Mouse (Mus musculus): ENCODE measurements around the gene Camk2n2. TPM values are rescaled to one million over a fixed set of nuclear protein-coding genes. Genes with fewer than 3 reads are reported as not detected.

Camk2n2 gene
- polyA plus RNA-seq, 1 experiment from 2014 or later: 1.2 TPM

DNA sequence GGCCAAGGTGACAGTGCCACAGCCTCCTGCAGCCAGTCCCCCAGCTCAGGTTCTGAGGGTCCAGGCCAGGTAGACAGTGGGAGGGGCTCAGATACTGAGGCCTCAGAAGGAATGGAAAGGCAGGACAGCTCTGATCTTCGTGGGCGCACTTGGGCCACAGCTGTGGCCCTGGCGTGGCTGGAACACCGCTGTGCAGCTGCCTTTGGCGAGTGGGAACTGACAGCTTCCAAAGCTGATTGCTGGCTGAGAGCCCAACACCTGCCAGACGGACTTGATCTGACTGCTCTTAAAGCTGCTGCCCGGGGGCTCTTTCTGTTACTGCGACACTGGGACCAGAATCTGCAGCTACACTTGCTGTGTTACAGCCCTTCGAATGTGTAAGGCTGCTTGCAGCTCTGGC is 16.4 kb downstream of the Camk2n2 start:
- Histone ChIP-seq H3K36me3 (peaks cover 45% of the 10 kb centered on the region), H3K4me3 (replicated peaks) (no peak overlapping the region), H3K9ac (replicated peaks) (no peak overlapping the region), H3K9me3 (no peaks in the 10 kb centered on the region), H3K27ac (no peak overlapping the region), H3K4me1 (replicated peaks) (peaks cover 4% of the 10 kb centered on the region), H3K27me3 (no peaks in the 10 kb centered on the region), H3K4me2 (no peak overlapping the region)
- no peak for ATAC-seq (ENCODE audit: insufficient number of reproducible peaks, insufficient read depth, low FRiP score, low TSS enrichment, low read depth)
- WGBS: 75% methylated on average over 9 of the region's 9 CpGs

DNA sequence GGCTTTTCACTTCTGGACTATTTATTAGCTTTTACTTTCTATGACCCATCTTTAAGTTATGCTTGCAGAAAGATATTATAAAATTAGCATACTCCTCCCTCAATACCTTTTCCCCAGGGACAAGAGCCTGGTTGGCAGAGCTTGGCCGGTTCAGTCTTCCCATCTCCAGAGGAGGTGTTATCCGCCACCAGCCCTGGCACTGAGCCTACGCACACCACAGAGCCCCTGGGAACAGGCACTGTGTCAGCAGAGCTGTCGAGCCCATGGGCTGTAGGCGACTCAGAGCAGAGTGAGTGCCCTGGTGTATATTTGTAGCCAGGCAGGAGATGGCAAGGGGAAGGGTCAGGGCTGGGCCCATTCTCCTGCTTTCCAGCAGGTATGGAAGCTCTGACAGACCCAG is 20.6 kb downstream of the Camk2n2 start:
- Histone ChIP-seq H3K36me3 (peaks cover 18% of the 10 kb centered on the region), H3K9me3 (no peaks in the 10 kb centered on the region), H3K4me3 (replicated peaks) (no peak overlapping the region), H3K27ac (no peak overlapping the region), H3K9ac (replicated peaks) (no peak overlapping the region), H3K27me3 (peaks cover 10% of the 10 kb centered on the region), H3K4me1 (replicated peaks) (no peaks in the 10 kb centered on the region), H3K4me2 (no peak overlapping the region)
- no peak for ATAC-seq (ENCODE audit: insufficient number of reproducible peaks, insufficient read depth, low FRiP score, low TSS enrichment, low read depth)
- WGBS: 83% methylated on average over 5 of the region's 5 CpGs

DNA sequence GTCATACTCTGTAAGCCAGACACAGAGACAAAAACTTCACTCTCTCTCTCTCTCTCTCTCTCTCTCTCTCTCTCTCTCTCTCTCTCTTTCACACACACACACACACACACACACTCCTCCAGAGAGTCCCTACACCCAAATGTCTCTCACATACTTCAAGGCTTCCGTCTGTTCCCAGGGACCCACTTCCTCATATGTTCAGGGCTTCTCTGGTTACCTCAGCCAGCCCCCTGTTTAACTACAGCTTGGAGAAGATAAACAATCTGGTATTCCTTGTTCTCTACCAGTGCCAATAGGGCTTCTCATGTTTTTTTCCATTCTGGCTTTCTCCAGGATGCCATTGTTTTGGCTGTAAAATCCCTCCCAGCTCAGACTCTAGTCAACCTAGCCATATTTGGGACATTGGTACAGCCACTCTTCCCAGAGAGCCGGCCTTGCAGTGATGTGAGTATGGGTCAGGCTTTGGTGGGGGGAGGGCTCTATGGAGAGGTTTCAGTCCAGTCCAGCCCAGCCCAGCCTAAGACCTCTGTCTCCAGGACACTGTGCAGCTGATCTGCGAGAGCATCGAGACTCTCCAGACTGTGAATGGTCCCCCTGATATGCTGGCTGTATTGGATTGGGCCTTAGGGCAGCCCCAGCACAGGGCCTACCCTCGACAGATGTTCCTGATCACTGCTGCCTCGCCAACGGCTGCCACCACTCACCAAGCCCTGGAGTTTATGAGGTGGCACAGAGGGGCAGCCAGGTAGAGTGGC is 24.2 kb downstream of the Camk2n2 start:
- no peak for ATAC-seq (ENCODE audit: insufficient number of reproducible peaks, insufficient read depth, low FRiP score, low TSS enrichment, low read depth)
- H3K27me3 ChIP-seq: peaks cover 44% of the 10 kb centered on the region
- H3K4me1 ChIP-seq (replicated peaks): no peaks in the 10 kb centered on the region
- no peak overlapping the region for H3K9ac ChIP-seq (replicated peaks)
- WGBS: 43% methylated on average over 7 of the region's 7 CpGs
- H3K9me3 ChIP-seq: no peaks in the 10 kb centered on the region
- H3K36me3 ChIP-seq: no peaks in the 10 kb centered on the region
- no peak overlapping the region for H3K4me3 ChIP-seq (replicated peaks)
- H3K27ac ChIP-seq: no peak overlapping the region
- H3K4me2 ChIP-seq: no peak overlapping the region

DNA sequence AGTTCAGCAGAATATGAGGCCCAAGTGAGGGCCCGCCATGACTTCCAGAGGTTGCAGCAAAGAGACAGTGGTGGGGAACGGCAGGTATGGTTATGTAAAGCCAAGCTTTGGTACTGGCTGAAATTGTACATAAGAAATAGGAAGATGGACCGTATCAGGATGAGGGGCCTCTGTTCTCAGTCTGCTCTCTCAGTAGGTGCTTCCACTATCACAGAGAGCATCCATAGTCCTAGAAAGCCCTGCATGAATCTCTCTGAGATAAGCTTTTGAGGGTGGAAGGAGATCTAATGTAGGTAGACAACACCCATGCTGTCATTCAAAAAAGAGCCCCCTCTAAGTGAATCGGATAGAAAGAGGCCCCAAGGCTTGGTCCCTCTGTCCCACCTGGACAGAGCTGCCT is 25.4 kb downstream of the Camk2n2 start:
- Histone ChIP-seq H3K9me3 (no peaks in the 10 kb centered on the region), H3K27ac (no peak overlapping the region), H3K4me2 (no peak overlapping the region), H3K9ac (replicated peaks) (no peak overlapping the region), H3K27me3 (peaks cover 55% of the 10 kb centered on the region), H3K4me3 (replicated peaks) (no peak overlapping the region), H3K36me3 (no peaks in the 10 kb centered on the region), H3K4me1 (replicated peaks) (peaks cover 7% of the 10 kb centered on the region)
- 85% methylated on average over 4 of the region's 4 CpGs for WGBS
- ATAC-seq (ENCODE audit: insufficient number of reproducible peaks, insufficient read depth, low FRiP score, low TSS enrichment, low read depth): no peak

DNA sequence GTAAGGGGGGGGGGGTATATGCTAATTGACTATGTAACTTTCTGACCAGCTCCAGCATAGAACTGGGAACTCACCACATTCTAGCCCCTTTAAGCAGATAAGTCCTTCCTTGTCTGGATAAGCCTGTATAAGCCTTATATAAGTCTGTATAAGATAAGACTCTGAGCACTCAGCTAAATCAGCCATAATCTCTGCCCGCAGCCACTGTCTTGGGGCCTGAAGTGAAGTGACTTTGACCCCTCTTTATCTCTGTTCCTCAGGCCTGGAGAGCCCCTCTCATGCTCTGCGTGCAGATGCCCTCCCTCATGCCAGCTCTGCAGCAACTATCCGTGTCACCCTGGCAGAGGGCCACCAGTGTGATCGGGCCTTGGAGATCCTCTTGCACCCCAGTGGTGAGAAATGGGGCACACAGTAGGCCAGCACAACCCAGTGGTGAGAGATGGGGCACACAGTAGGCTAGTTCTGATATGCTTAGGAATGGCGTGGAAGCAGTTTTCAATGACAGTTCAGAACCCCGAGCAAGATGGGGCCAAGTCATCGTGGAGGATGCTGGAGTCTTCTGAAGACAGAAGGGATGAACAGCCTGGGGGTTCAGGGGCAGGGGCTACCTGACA is 25.9 kb downstream of the Camk2n2 start:
- Histone ChIP-seq H3K27ac (no peak overlapping the region), H3K4me3 (replicated peaks) (no peak overlapping the region), H3K9me3 (no peaks in the 10 kb centered on the region), H3K36me3 (no peaks in the 10 kb centered on the region), H3K4me2 (no peak overlapping the region), H3K4me1 (replicated peaks) (peaks cover 12% of the 10 kb centered on the region), H3K27me3 (peaks cover 61% of the 10 kb centered on the region), H3K9ac (replicated peaks) (no peak overlapping the region)
- 86% methylated on average over 7 of the region's 7 CpGs for WGBS
- ATAC-seq (ENCODE audit: insufficient number of reproducible peaks, insufficient read depth, low FRiP score, low TSS enrichment, low read depth): no peak

DNA sequence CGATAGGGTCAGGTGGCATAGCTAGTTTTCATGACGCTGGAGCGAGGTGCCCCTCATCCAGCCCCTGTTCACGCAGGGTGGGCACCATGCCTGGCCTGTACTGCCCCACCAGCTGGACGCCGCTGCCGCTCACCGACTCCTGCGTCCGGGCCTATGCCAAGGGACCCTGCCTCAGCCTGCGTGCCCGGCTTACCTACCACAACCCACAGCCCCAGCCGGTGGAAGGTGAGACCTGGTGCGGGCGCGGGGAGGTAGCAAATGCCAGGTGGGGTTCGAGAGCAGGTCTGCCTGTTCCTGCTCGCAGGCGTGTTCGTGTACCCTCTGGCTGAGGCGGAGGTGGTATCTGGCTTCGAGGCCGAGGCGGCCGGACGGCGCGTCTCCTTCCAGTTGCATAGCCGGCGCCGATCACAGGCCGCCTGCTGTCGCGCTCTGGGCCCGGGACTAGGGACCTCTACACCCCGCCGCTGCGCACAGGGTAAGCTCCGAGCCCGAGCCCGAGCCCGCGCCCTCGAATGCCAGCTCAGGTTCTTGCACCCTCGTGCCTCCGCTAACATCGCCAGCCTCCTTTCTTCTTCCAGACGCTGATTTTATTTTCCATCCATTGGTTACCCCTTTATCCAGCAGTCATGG is 29.9 kb downstream of the Camk2n2 start:
- Histone ChIP-seq H3K27me3 (peaks cover 83% of the 10 kb centered on the region), H3K4me2 (peak overlapping the region; percentile 89), H3K27ac (no peak overlapping the region), H3K4me1 (replicated peaks) (peaks cover 21% of the 10 kb centered on the region), H3K36me3 (no peaks in the 10 kb centered on the region), H3K9me3 (no peaks in the 10 kb centered on the region), H3K9ac (replicated peaks) (0 out of 2 replicates have a peak overlapping the region, but pooled peaks have one; percentile 13), H3K4me3 (replicated peaks) (peak overlapping the region; percentile 54)
- 7% methylated on average over 47 of the region's 48 CpGs for WGBS
- ATAC-seq (ENCODE audit: insufficient number of reproducible peaks, insufficient read depth, low FRiP score, low TSS enrichment, low read depth): no peak

DNA sequence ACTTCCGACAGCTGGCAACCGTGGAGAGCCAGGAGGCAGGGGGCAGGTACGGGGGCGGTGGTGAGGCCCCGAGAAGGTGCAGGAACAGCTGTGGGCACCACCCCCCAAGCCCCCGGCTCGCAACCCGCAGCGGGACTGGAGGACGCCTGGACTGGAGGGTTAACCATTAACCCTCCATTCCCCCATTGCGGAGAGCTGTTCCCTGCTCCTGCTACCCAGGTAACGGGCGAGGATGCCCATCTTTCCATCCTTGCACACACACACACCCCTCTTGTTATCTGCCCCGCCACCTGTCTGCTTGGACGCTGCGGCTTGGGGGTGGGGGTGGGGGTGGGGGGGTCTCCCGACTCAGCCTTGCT is 30.4 kb downstream of the Camk2n2 start:
- Histone ChIP-seq H3K36me3 (no peaks in the 10 kb centered on the region), H3K27me3 (peaks cover 80% of the 10 kb centered on the region), H3K9me3 (no peaks in the 10 kb centered on the region), H3K9ac (replicated peaks) (0 out of 2 replicates have a peak overlapping the region, but pooled peaks have one; percentile 3), H3K4me1 (replicated peaks) (peaks cover 21% of the 10 kb centered on the region), H3K4me3 (replicated peaks) (peak overlapping the region; percentile 54), H3K4me2 (peak overlapping the region; percentile 89), H3K27ac (no peak overlapping the region)
- WGBS: 3% methylated on average over 15 of the region's 17 CpGs
- no peak for ATAC-seq (ENCODE audit: insufficient number of reproducible peaks, insufficient read depth, low FRiP score, low TSS enrichment, low read depth)

DNA sequence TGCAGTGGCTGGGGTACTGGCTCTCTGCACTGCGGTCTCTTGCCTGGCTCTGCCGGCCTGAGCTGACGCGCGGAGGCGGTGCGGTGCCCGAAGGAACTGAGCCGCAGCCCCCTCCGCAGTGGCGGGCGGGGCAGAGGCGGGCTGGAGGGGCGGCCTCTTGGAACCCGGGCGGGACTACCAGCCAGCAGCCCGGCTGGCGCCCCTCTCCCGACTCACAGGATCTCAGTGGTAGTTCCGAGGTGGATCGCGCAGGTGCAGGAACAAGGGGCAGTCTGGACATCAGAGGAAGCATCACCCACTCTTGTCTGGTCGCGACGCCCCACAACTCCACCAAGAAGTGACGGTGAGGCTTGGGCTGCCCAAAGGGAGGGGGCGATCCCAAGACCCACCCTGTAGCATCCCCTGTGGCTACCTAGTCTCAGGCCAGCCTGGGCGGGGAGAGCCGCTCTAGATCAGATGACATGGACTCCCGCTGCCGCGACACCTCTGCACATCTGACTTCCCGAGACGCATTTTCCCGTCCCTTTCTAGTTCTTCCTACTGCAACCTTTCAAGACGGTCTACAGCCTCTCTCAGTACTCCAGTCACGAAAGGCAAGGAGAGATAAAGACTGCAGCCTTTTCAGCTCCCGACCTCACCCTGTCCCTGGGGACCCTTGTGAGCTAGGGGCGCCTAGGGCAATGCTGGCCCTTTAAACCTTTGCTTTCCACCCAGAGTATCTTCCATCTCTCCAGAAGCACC is 31.0 kb downstream of the Camk2n2 start:
- under 1% methylated on average over 39 of the region's 39 CpGs for WGBS
- H3K9ac ChIP-seq (replicated peaks): peak overlapping the region; percentile 54
- H3K4me3 ChIP-seq (replicated peaks): peak overlapping the region; percentile 54
- H3K27me3 ChIP-seq: peaks cover 74% of the 10 kb centered on the region
- H3K27ac ChIP-seq: no peak overlapping the region
- H3K9me3 ChIP-seq: no peaks in the 10 kb centered on the region
- H3K4me1 ChIP-seq (replicated peaks): peaks cover 21% of the 10 kb centered on the region
- H3K36me3 ChIP-seq: no peaks in the 10 kb centered on the region
- ATAC-seq (ENCODE audit: insufficient number of reproducible peaks, insufficient read depth, low FRiP score, low TSS enrichment, low read depth): peak; percentile 80
- H3K4me2 ChIP-seq: peak overlapping the region; percentile 89

DNA sequence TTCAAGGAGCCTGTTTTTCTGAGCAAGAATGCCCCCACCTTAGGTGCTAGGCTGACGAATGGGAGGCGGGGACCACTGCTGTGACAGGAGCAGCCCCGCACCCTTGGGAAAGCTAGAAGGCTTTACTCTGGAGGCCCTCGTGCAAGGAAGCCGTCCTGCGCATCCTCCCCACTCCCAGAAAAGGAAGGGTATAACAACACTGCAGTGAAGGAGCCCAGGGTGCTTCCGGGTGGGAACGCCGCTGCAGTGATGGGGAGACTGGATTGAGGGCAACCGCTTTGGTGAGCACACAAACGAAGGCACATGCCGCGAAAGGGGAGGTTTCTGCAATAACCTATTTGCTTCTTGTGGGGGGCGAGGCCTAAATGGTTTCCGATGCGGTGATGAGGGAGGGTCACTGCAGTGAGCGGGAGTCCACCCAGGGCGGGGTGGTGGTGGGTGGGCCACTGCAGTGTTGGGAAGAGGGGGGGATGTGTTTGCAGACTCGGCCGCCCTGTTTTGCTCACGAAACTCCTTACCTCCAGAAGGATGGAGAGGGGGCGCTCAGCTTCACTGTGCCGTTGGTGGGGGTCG is 31.6 kb downstream of the Camk2n2 start, which contains the start of gene Vwa5b2:
Gene Vwa5b2, plus strand, starts transcription at position 106 of the 573 bp plus-strand sequence.
- ATAC-seq (ENCODE audit: insufficient number of reproducible peaks, insufficient read depth, low FRiP score, low TSS enrichment, low read depth): peak; percentile 69
- WGBS: 1% methylated on average over 24 of the region's 24 CpGs

More for the DNA sequence above, 31.6 kb downstream of the Camk2n2 start, which contains the start of gene Vwa5b2:
- Histone ChIP-seq H3K4me1 (replicated peaks) (peaks cover 21% of the 10 kb centered on the region), H3K9me3 (no peaks in the 10 kb centered on the region), H3K27me3 (peaks cover 70% of the 10 kb centered on the region), H3K36me3 (no peaks in the 10 kb centered on the region), H3K4me3 (replicated peaks) (peak within 1 kb of the TSS; percentile 54), H3K27ac (no peak within 1 kb of the TSS), H3K4me2 (peak within 1 kb of the TSS; percentile 89), H3K9ac (replicated peaks) (peak within 1 kb of the TSS; percentile 54)

Measured in limb, embryonic 12.5 days (tissue).